Mouse (Mus musculus) T-helper 17 cell (primary cell): ENCODE measurements around the gene Cgnl1.

Experiments
- in situ Hi-C, 2 experiments: fragments of 300-600 bp; cut with MboI, MseI; formaldehyde crosslinking; loops; 1 replicate in 1 of 2; 2 replicates in 1 of 2; pipeline ENCODE4 v1.15.1; 2025; ENCODE audit warnings: high pct_unique_total_duplicates in 2 of 2

Gene Cgnl1

DNA sequence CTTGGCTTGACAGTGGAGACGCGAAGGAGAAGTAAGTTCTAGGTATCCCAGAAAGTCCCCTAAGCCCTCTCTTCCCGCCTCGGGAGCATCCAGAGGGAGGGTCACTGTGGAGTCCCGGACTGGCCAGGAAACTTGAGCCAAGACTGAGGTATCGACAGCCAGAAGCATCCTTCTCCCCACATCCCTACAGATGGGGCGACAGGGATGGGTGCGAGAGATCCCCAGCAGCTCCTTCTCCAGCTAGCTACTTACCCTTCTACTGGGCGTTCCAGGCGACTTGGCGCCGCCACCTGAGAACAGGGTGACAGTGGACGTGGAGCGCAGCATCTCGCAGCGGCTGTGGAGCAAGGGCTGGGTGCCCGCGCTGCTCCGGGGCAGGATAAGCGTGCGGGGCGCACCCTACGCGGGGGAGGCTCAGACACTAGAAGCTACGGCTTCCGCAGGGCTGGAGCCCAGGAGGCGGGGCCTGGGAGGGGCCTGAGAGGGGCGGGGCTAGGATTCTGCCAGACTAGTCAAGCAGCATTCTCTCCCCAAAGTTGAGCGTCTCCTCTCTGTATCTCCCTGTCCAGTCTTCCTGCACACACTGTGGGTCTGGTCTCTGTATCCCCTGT is 179.4 kb downstream of the Cgnl1 start, which contains the start of gene Myzap:
Gene Myzap, minus strand, starts transcription at position 423 of the 611 bp plus-strand sequence.
- in situ Hi-C loops = no loop called here

DNA sequence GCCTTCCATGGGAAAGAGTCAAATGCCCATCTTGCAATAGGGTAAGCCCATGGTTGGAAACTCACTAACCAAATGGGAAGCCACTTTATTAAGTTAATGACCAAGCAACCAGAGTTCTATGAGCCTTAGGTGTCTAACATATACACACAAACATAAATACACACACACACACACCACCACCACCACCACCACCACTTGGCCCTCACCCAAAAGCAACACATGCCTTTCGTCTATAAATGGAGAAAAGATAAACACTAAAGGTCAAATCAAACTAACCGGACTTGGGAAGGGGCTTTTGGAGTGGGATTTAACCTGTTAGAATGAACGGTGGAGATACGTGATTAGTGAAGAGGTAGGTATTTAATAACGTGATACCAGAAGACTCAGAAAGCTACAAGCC is 180.3 kb downstream of the Cgnl1 start:
- in situ Hi-C loops = no loop called here

- in situ Hi-C loops = no loop called here
Observed at GRCm38 (mm10) chr9:71589771-71590170, 181.6 kb downstream of the Cgnl1 start.

DNA sequence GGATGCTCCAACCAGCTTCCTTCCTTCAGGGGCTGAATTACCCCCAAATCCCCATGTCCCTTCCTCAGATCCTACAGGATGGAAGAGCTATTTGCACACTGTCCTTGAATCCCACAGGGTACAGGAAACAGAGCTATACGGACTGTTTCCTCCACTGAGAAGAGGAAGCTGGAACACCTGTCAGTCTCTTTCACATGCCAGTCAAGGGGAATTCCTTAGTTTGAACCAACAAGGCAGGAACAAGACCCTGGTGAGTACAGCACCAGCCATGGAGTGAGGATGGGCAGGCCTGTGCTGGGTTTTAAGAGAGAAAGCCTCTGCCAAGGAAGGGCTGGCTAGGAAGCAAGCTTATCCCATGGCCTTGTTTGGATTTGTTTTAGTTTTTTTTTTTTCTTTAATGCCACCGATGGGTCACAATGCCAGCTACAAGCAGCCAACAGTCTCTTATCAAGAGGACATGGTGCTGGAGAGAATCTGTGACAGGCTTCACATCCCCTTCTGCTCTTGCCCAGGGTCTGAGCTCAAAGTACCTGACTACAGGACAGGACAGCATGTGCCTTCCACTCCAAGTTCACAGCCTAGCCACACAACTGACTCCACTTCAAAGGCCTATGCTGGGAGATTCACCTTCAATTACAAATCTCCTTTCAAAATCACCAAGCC is 182.3 kb downstream of the Cgnl1 start:
- in situ Hi-C loops = no loop called here

- in situ Hi-C loops = no loop called here
Observed at GRCm38 (mm10) chr9:71586408-71586807, 185.0 kb downstream of the Cgnl1 start.

GRCm38 (mm10) chr9:71582771-71583170 is 188.6 kb downstream of the Cgnl1 start:
- in situ Hi-C loops = no loop called here

GRCm38 (mm10) chr9:71578896-71579564 is 192.4 kb downstream of the Cgnl1 start:
- in situ Hi-C loops = no loop called here
